23 mouse cellular contexts compared by ENCODE assay signal in genomic region chr2:4361981-4362834, GRCm38 (mm10).
A peak's percentile ranks its signal among the peaks of the same experiment; 100 is the strongest.
DNase-seq lines count a peak whose midpoint lies in the region; ATAC-seq and TF ChIP-seq lines count a peak whose summit lies in the region.
"Had no signal": no experiment of that assay in that cellular context is flagged by ENCODE, and none has a peak within 500 bp of the region (broad histone marks: within the 10 kb centered on the region; RNA-seq: fewer than 3 reads in every experiment).

No protein-coding gene starts in this region.

- H3K27ac ChIP-seq in kidney, postnatal 0 days = no peak overlapping the region
- H3K27ac ChIP-seq in kidney, embryonic 15.5 days = no peak overlapping the region
- peak overlapping the region; percentile 38; the same call in 1 of the 2 replicates for H3K27ac ChIP-seq in embryonic facial prominence, embryonic 12.5 days
- peak overlapping the region; percentile 5; the same call in 1 of the 2 replicates for H3K27ac ChIP-seq in limb, embryonic 12.5 days
- no peak overlapping the region for H3K27ac ChIP-seq in heart, embryonic 11.5 days (ENCODE audit: low read depth, low read length)
- H3K27ac ChIP-seq: forebrain, embryonic 15.5 days; hindbrain, embryonic 10.5 days; left cerebral cortex, adult 2 months; midbrain, embryonic 15.5 days; stomach, embryonic 15.5 days had no signal

- no peak overlapping the region for H3K9ac ChIP-seq in kidney, postnatal 0 days (ENCODE audit: low read depth, low read length)
- no peak overlapping the region for H3K9ac ChIP-seq in kidney, embryonic 15.5 days
- H3K9ac ChIP-seq in embryonic facial prominence, embryonic 12.5 days = no peak overlapping the region
- H3K9ac ChIP-seq in limb, embryonic 12.5 days (replicated peaks) = no peak overlapping the region
- H3K9ac ChIP-seq in heart, embryonic 11.5 days (ENCODE audit: low read depth, low read length) = no peak overlapping the region
- H3K9ac ChIP-seq: forebrain, embryonic 15.5 days; liver, postnatal 0 days; midbrain, embryonic 15.5 days; stomach, embryonic 15.5 days had no signal

- no peaks in the 10 kb centered on the region for H3K9me3 ChIP-seq in kidney, postnatal 0 days (replicated peaks; ENCODE audit: low read length)
- H3K9me3 ChIP-seq in kidney, embryonic 15.5 days (replicated peaks) = no peaks in the 10 kb centered on the region
- no peaks in the 10 kb centered on the region for H3K9me3 ChIP-seq in embryonic facial prominence, embryonic 12.5 days
- no peaks in the 10 kb centered on the region for H3K9me3 ChIP-seq in limb, embryonic 12.5 days
- H3K9me3 ChIP-seq in heart, embryonic 11.5 days (replicated peaks; ENCODE audit: control insufficient read depth, low read length) = no peaks in the 10 kb centered on the region
- H3K9me3 ChIP-seq: forebrain, embryonic 15.5 days; hindbrain, embryonic 10.5 days; megakaryocyte, embryonic 14.5 days; midbrain, embryonic 15.5 days; stomach, embryonic 15.5 days had no signal

- H3K4me3 ChIP-seq in kidney, postnatal 0 days (replicated peaks; ENCODE audit: low read depth, low read length) = no peak overlapping the region
- no peak overlapping the region for H3K4me3 ChIP-seq in kidney, embryonic 15.5 days (replicated peaks)
- H3K4me3 ChIP-seq in embryonic facial prominence, embryonic 12.5 days = no peak overlapping the region
- no peak overlapping the region for H3K4me3 ChIP-seq in limb, embryonic 12.5 days (replicated peaks)
- H3K4me3 ChIP-seq in heart, embryonic 11.5 days (ENCODE audit: low read depth, low read length) = no peak overlapping the region
- H3K4me3 ChIP-seq: forebrain, embryonic 15.5 days; hindbrain, embryonic 10.5 days; left cerebral cortex, adult 2 months; megakaryocyte, embryonic 14.5 days; midbrain, embryonic 15.5 days; stomach, embryonic 15.5 days had no signal

- DNase-seq in kidney, postnatal 0 days (ENCODE audit: low spot score) = peak; percentile 39
- peak; percentile 86 for DNase-seq in NIH3T3 (ENCODE audit: low read depth)
- no peak for DNase-seq in cerebellum, adult 11-12 months
- DNase-seq in adrenal gland, postnatal 10 days = no peak
- DNase-seq: adrenal gland, postnatal 36 days; B cell, adult 2 months; cerebellum, postnatal 10 days; kidney, adult 8-10 months; liver, postnatal 0 days; thymus, postnatal 25 days had no signal

- TF ChIP-seq CTCF in kidney, postnatal 0 days (IDR thresholded peaks at IDR 0.05; ENCODE audit: low read depth) = no peak

- no peaks in the 10 kb centered on the region for H3K27me3 ChIP-seq in kidney, postnatal 0 days (ENCODE audit: insufficient read depth, low read length)
- no peaks in the 10 kb centered on the region for H3K27me3 ChIP-seq in kidney, embryonic 15.5 days
- H3K27me3 ChIP-seq in embryonic facial prominence, embryonic 12.5 days = no peaks in the 10 kb centered on the region
- no peaks in the 10 kb centered on the region for H3K27me3 ChIP-seq in limb, embryonic 12.5 days
- H3K27me3 ChIP-seq in heart, embryonic 11.5 days (ENCODE audit: control insufficient read depth, insufficient read depth, low read length) = no peaks in the 10 kb centered on the region
- H3K27me3 ChIP-seq: forebrain, embryonic 15.5 days; midbrain, embryonic 15.5 days; Patski; stomach, embryonic 15.5 days had no signal

- H3K36me3 ChIP-seq in kidney, postnatal 0 days (ENCODE audit: insufficient read depth, low read length) = no peaks in the 10 kb centered on the region
- H3K36me3 ChIP-seq in kidney, embryonic 15.5 days = no peaks in the 10 kb centered on the region; the same call in 1 of the 2 replicates
- 0 out of 2 replicates have a peak, but pooled peaks cover 6% of the 10 kb centered on the region for H3K36me3 ChIP-seq in embryonic facial prominence, embryonic 12.5 days
- H3K36me3 ChIP-seq in limb, embryonic 12.5 days = peaks cover 8% of the 10 kb centered on the region
- H3K36me3 ChIP-seq in heart, embryonic 11.5 days (ENCODE audit: control insufficient read depth, insufficient read depth, low read length) = no peaks in the 10 kb centered on the region
- H3K36me3 ChIP-seq: forebrain, embryonic 15.5 days; hindbrain, embryonic 10.5 days; midbrain, embryonic 15.5 days; stomach, embryonic 15.5 days had no signal

- no peak overlapping the region for H3K4me2 ChIP-seq in kidney, postnatal 0 days (ENCODE audit: low read length)
- H3K4me2 ChIP-seq in kidney, embryonic 15.5 days = no peak overlapping the region
- H3K4me2 ChIP-seq in embryonic facial prominence, embryonic 12.5 days (replicated peaks) = no peak overlapping the region
- no peak overlapping the region for H3K4me2 ChIP-seq in limb, embryonic 12.5 days
- H3K4me2 ChIP-seq in heart, embryonic 11.5 days = no peak overlapping the region
- H3K4me2 ChIP-seq: forebrain, embryonic 15.5 days; midbrain, embryonic 15.5 days; stomach, embryonic 15.5 days had no signal

- H3K4me1 ChIP-seq in kidney, postnatal 0 days (replicated peaks; ENCODE audit: insufficient read depth, low read length) = no peaks in the 10 kb centered on the region; the same call in 1 of the 2 replicates
- 0 out of 2 replicates have a peak, but pooled peaks cover 7% of the 10 kb centered on the region for H3K4me1 ChIP-seq in kidney, embryonic 15.5 days
- peaks cover 18% of the 10 kb centered on the region for H3K4me1 ChIP-seq in embryonic facial prominence, embryonic 12.5 days
- H3K4me1 ChIP-seq in limb, embryonic 12.5 days (replicated peaks) = peaks cover 25% of the 10 kb centered on the region
- no peaks in the 10 kb centered on the region for H3K4me1 ChIP-seq in heart, embryonic 11.5 days (ENCODE audit: control insufficient read depth, insufficient read depth, low read length)
- H3K4me1 ChIP-seq: forebrain, embryonic 15.5 days; hindbrain, embryonic 10.5 days; megakaryocyte, embryonic 14.5 days; midbrain, embryonic 15.5 days; stomach, embryonic 15.5 days had no signal

- no peak for ATAC-seq in kidney, postnatal 0 days (replicated peaks; ENCODE audit: low FRiP score, low read depth)
- ATAC-seq in kidney, embryonic 15.5 days (replicated peaks; ENCODE audit: low FRiP score) = no peak
- no peak; the same call in 1 of the 2 replicates for ATAC-seq in embryonic facial prominence, embryonic 12.5 days (ENCODE audit: insufficient number of reproducible peaks, insufficient read depth, low FRiP score, low TSS enrichment)
- ATAC-seq in limb, embryonic 12.5 days (ENCODE audit: insufficient number of reproducible peaks, insufficient read depth, low FRiP score, low TSS enrichment, low read depth) = no peak
- no peak for ATAC-seq in heart, embryonic 11.5 days (replicated peaks; ENCODE audit: insufficient number of reproducible peaks, low FRiP score, low TSS enrichment)
- ATAC-seq: activated CD4-positive, CD25-positive, alpha-beta regulatory T cell, adult 4 months; forebrain, embryonic 15.5 days; inflammation-experienced regulatory T-cells, adult 6 months; liver, postnatal 0 days; midbrain, embryonic 15.5 days; Patski had no signal

- WGBS in kidney, postnatal 0 days = 55% methylated on average over 9 of the region's 9 CpGs
- WGBS in kidney, embryonic 15.5 days = 52% methylated on average over 9 of the region's 9 CpGs
- WGBS in embryonic facial prominence, embryonic 12.5 days = 30% methylated on average over 9 of the region's 9 CpGs
- 39% methylated on average over 9 of the region's 9 CpGs for WGBS in limb, embryonic 12.5 days
- WGBS in heart, embryonic 11.5 days (ENCODE audit: insufficient replicate concordance) = 78% methylated on average over 9 of the region's 9 CpGs

Comparison
In these comparisons a context has a peak if more than half of its experiments do, and no peak if none do; other contexts are left out.
1. DNase-seq: peak in kidney, postnatal 0 days (single experiment) and NIH3T3 (single experiment); none in cerebellum, adult 11-12 months (single experiment) and adrenal gland, postnatal 10 days (single experiment).
2. H3K27ac ChIP-seq: peak in embryonic facial prominence, embryonic 12.5 days (single experiment) and limb, embryonic 12.5 days (single experiment); none in kidney, postnatal 0 days (single experiment), kidney, embryonic 15.5 days (single experiment) and heart, embryonic 11.5 days (single experiment).